Mouse (Mus musculus) midbrain, postnatal 0 days (tissue): Measurements from ENCODE around the gene 1700066M21Rik. TPM values are rescaled to one million over a fixed set of nuclear protein-coding genes. Genes with fewer than 3 reads are reported as not detected.

ENCODE experiments used
- ATAC-seq: fragments of 200-750 bp; cut with Nextera tagmentation; 2 replicates; pipeline ENCODE4 v1.8.0; 2017; ENCODE audit warnings: moderate number of reproducible peaks, mild to moderate bottlenecking, moderate TSS enrichment, moderate library complexity; ENCODE audit not compliant: low FRiP score
- DNase-seq: peaks from one replicate; pipeline ENCODE4 v3.0.0-alpha.2; 2015; ENCODE audit warnings: low spot score
- H3K27ac ChIP-seq: fragments of 300-500 bp; sonication (generic); 2 replicates; pipeline ENCODE4 v1.5.1; 2014; ENCODE audit warnings: low read depth, mild to moderate bottlenecking, low read length, mixed read lengths
- H3K27me3 ChIP-seq: fragments of 300-500 bp; sonication (generic); 2 replicates; pipeline ENCODE4 v1.6.1; 2014; ENCODE audit warnings: low read length, control low read depth, mixed read lengths; ENCODE audit not compliant: insufficient read depth
- H3K36me3 ChIP-seq: fragments of 300-500 bp; sonication (generic); 2 replicates; pipeline ENCODE4 v1.6.1; 2014; ENCODE audit warnings: low read length, control low read depth, mixed read lengths; ENCODE audit not compliant: insufficient read depth
- H3K4me1 ChIP-seq: fragments of 300-500 bp; sonication (generic); 2 replicates; pipeline ENCODE4 v1.6.1; 2014; ENCODE audit warnings: mild to moderate bottlenecking, control low read depth, antibody characterized with exemption, low read length, mixed read lengths; ENCODE audit not compliant: insufficient read depth
- H3K4me2 ChIP-seq: fragments of 300-500 bp; sonication (generic); 2 replicates; pipeline ENCODE4 v1.6.1; 2014; ENCODE audit warnings: low read depth, mild to moderate bottlenecking, low read length, mixed read lengths; ENCODE audit not compliant: poor library complexity, severe bottlenecking
- H3K4me3 ChIP-seq: fragments of 300-500 bp; sonication (generic); 2 replicates; pipeline ENCODE4 v1.5.1; 2014; ENCODE audit warnings: low read depth, mild to moderate bottlenecking, low read length, moderate library complexity
- H3K9ac ChIP-seq: fragments of 300-500 bp; sonication (generic); replicated peaks from 2 replicates; pipeline ENCODE4 v1.6.1; 2014; ENCODE audit warnings: mild to moderate bottlenecking, low read length, moderate library complexity, mixed read lengths; ENCODE audit not compliant: poor library complexity, severe bottlenecking
- H3K9me3 ChIP-seq: fragments of 300-500 bp; sonication (generic); 2 replicates; pipeline ENCODE4 v1.6.1; 2016; ENCODE audit warnings: low read length, control low read depth
- CTCF ChIP-seq: IDR thresholded peaks from 2 replicates; pipeline ENCODE4 v1.5.1; 2016; ENCODE audit warnings: antibody characterized with exemption, mild to moderate bottlenecking
- WGBS: fragments of 180-500 bp; shearing (Covaris S2); extraction: QIAGEN DNeasy Blood & Tissue Kit; methylation state at CpG from one replicate; pipeline ENCODE4 v1.1.7; 2014; 5-methylcytosine and 5-hydroxymethylcytosine counted together
- polyA plus RNA-seq: library from polyadenylated mRNA; unstranded; fragments of >200 nt; fragmentation: Nextera tagmentation; extraction: Ambion mirVana; gene quantifications from 2 replicates; pipeline ENCODE4 v1.2.1, GENCODE M21; 2015
- total RNA-seq: library from RNA; depleted of rRNA; stranded (reverse); fragments of >200 nt; gene quantifications from 2 replicates; pipeline ENCODE4 v1.2.3, GENCODE M21; 2014; rRNA removed

1700066M21Rik gene
- total and polyA plus RNA-seq, 2 experiments from 2014 or later: 23.3 to 23.8 TPM

GRCm38 (mm10) chr1:57428368-57429308, 51.2 kb downstream of the 1700066M21Rik start:
- H3K27me3 ChIP-seq: no peaks in the 10 kb centered on the region
- H3K4me1 ChIP-seq: no peaks in the 10 kb centered on the region
- ATAC-seq (peak; percentile 81), DNase-seq (peak; percentile 95)
- 41% methylated on average over 16 of the region's 16 CpGs for WGBS
- H3K36me3 ChIP-seq: no peaks in the 10 kb centered on the region
- H3K27ac ChIP-seq: no peak overlapping the region
- H3K4me3 ChIP-seq: peak overlapping the region; percentile 2; the same call in 1 of the 2 replicates
- H3K9me3 ChIP-seq: no peaks in the 10 kb centered on the region
- no peak overlapping the region for H3K9ac ChIP-seq
- peak overlapping the region; percentile 36 for H3K4me2 ChIP-seq
- peak; percentile 92 for TF ChIP-seq CTCF

- Histone ChIP-seq H3K4me1 (no peaks in the 10 kb centered on the region), H3K4me2 (peak overlapping the region; percentile 32), H3K36me3 (no peaks in the 10 kb centered on the region), H3K4me3 (no peak overlapping the region), H3K27ac (no peak overlapping the region), H3K9me3 (no peaks in the 10 kb centered on the region), H3K9ac (no peak overlapping the region), H3K27me3 (no peaks in the 10 kb centered on the region)
- ATAC-seq (no peak), DNase-seq (peak; percentile 77)
- TF ChIP-seq CTCF: peak; percentile 46
- 3% methylated on average over 12 of the region's 12 CpGs for WGBS
Measured at GRCm38 (mm10) chr1:57429786-57430483, 52.5 kb downstream of the 1700066M21Rik start.

- no peak for DNase-seq
- Histone ChIP-seq H3K27me3 (no peaks in the 10 kb centered on the region), H3K4me3 (no peak overlapping the region), H3K36me3 (no peaks in the 10 kb centered on the region), H3K9ac (no peak overlapping the region), H3K27ac (no peak overlapping the region), H3K4me1 (no peaks in the 10 kb centered on the region), H3K4me2 (no peak overlapping the region), H3K9me3 (no peaks in the 10 kb centered on the region)
- 95% methylated on average over 7 of the region's 7 CpGs for WGBS
- ATAC-seq: no peak
- no peak for TF ChIP-seq CTCF
Measured at GRCm38 (mm10) chr1:57433141-57433540, 55.7 kb downstream of the 1700066M21Rik start.

Other genes with a start within 250 kb of the 1700066M21Rik start
- gene Maip1, start 28.7 kb downstream of the 1700066M21Rik start, total RNA-seq: 9.0 and 15.6 TPM in 2 replicates
- gene Maip1, start 28.7 kb downstream of the 1700066M21Rik start, polyA plus RNA-seq: 18.3 and 20.8 TPM in 2 replicates
- gene Tyw5, start 29.5 kb downstream of the 1700066M21Rik start, total RNA-seq: 17.9 and 27.3 TPM in 2 replicates
- 30.4 TPM in 2 replicates for gene Tyw5, start 29.5 kb downstream of the 1700066M21Rik start, polyA plus RNA-seq